Mouse (Mus musculus) kidney, adult 2 months (tissue): Measurements from ENCODE around the gene Pxn.
"Not testable (repeated sequence)": the region's sequence is repeated elsewhere in the genome, so short reads cannot be mapped to it uniquely, and the experiment has no call there.

Experiments used
- CTCF ChIP-seq: fragments of 200-500 bp; conservative IDR thresholded peaks from 2 replicates; pipeline ENCODE4 v1.5.1; 2011; ENCODE audit warnings: low read depth, mild to moderate bottlenecking, control low read depth, low read length, moderate library complexity, mixed read lengths; ENCODE audit not compliant: insufficient read depth, insufficient read length
- POLR2A ChIP-seq: fragments of 200-500 bp; IDR thresholded peaks from one replicate; pipeline ENCODE4 v1.6.1; 2011; ENCODE audit warnings: low read depth, low read length, control low read depth

DNA sequence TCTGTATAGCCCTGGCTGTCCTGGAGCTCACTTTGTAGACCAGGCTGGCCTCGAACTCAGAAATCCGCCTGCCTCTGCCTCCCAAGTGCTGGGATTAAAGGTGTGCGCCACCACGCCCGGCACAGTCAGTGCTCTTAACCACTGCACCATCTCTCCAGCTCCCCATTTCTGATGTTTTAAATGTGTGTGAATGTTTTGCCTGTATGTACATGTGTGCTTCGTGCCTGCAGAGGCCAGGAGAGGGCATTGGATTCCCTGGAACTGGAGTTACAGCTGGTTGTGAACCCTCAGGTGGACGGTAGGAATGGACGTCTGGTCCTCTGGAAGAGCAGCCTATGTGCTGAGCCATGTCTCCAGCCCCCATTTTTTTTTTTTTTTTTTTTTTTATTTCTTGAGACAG is 11.7 kb downstream of the Pxn start:
- TF ChIP-seq POLR2A, CTCF: not testable (repeated sequence)
